Mouse (Mus musculus) cerebellum, postnatal 25 days (tissue): Measurements from ENCODE around the gene Magea1.
"Not testable (repeated sequence)": the region's sequence is repeated elsewhere in the genome, so short reads cannot be mapped to it uniquely, and the experiment has no call there.

Experiments used
- DNase-seq, 2 experiments: peaks; one replicate each; pipeline ENCODE4 v3.0.0; 2021; ENCODE audit warnings: mixed read lengths in 2 of 2

The Magea1 gene

DNA sequence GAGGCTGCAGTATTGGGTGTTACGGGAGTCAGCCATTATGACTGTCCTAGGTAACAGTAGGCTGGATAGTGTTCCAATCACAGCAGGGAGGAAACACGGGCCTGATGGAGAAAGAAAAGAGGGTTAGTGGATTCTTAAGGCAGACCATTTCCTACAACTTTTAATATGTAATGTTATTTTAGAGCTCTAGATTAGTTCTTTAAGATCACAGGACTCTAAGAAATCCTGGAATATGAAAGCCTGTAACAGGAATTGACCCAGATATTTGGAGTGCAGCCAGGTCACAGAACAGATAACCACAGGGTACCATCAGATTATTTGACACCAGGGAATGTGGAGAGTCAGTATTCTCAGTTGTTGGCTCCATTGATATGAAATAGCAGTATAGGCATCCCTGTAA, at the start of gene Magea1:
Gene Magea1, minus strand, starts transcription at position 101 of the 400 bp plus-strand sequence.
- DNase-seq = not testable (repeated sequence)

DNA sequence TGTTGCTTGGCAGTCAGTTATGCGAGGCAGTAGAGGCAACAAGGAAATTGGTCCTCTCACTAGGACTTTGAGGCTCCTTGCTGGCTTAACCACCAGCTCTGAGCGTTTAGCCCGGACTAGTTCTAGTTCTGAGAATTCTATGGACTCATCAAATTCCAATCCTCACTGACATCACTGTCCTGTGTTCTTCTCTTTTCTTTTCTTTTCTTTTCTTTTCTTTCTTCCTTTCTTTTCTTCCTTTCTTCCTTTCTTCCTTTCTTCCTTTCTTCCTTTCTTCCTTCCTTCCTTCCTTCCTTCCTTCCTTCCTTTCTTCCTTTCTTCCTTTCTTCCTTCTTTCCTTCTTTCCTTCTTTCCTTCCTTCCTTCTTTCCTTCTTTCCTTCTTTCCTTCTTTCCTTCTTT, 38.7 kb upstream of the Magea1 start, which contains the start of gene Cldn34b2:
Gene Cldn34b2, minus strand, starts transcription at position 101 of the 400 bp plus-strand sequence.
- DNase-seq = not testable (repeated sequence)

GRCm38 (mm10) chrX:155098024-155098423, 8.4 kb upstream of the Magea1 start:
- peak in 1 of 2 experiments; percentile 5 for DNase-seq

DNA sequence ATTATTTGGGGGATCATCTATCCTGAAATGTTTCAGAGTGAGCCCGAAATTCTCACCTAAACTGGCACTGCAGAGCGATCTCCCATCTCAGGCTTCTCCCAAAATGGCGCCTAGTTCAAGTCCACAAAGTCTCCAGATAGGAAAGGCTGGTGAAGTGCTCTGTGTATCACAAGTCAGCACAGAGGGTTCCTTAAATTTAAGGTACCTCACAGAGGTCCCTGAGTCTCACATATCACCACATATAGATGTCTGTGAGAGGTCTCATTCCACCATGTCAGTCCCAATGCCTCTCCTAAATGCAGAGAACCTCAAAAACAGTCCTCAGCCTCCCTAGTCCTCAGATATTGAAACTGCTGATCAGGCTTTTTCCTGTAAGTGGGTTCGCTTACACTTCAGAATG, 4.0 kb upstream of the Magea1 start, which contains the start of gene Magea2:
Gene Magea2, minus strand, starts transcription at position 101 of the 400 bp plus-strand sequence.
- DNase-seq = not testable (repeated sequence)

GRCm38 (mm10) chrX:155063045-155063444, 26.5 kb downstream of the Magea1 start, which contains the start of gene Magea5:
Gene Magea5, minus strand, starts transcription at chrX:155063145.
- DNase-seq = not testable (repeated sequence)
